In the genomic region with DNA sequence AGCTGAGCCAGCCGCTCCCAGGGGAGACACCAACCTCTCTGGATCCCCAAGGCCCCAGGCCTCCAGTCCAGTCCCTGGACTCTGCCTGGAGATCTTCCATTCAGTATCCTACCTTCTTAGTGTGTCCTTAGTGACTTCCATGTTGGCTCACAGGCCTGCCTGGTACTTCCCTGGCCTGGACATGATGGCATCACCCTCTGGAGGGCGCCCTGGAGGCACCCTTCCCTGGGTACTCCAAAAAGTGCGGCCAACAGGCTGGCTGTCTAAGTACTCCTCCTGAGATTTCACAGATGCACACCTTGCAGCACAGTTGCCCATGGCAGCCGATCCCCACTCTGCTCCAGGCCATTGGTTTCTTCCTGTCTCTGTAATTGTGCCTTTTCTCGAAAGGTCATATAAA, we compare ENCODE assay signal across 1 mouse cellular context.
TF ChIP-seq lines count a peak whose summit lies in the region.

No protein-coding gene starts in this region.

TF ChIP-seq in MEL, 35 proteins besides CTCF, POLR2A, EP300 and RAD21:
- TF ChIP-seq SMC3 (IDR thresholded peaks at IDR 0.05; ENCODE audit: low read depth, low read length), result peak; percentile 26; the same call in 1 of the 2 replicates
- no peak for TF ChIP-seq MAFK (IDR thresholded peaks at IDR 0.05; ENCODE audit: borderline replicate concordance, low read depth, low read length)
